Mouse (Mus musculus): ENCODE measurements around the gene Jtb. TPM values are rescaled to one million over a fixed set of nuclear protein-coding genes. Genes with fewer than 3 reads are reported as not detected.

Jtb gene
- 10 to 100 TPM; 24.6 to 27.2 TPM for total RNA-seq (2023)

DNA sequence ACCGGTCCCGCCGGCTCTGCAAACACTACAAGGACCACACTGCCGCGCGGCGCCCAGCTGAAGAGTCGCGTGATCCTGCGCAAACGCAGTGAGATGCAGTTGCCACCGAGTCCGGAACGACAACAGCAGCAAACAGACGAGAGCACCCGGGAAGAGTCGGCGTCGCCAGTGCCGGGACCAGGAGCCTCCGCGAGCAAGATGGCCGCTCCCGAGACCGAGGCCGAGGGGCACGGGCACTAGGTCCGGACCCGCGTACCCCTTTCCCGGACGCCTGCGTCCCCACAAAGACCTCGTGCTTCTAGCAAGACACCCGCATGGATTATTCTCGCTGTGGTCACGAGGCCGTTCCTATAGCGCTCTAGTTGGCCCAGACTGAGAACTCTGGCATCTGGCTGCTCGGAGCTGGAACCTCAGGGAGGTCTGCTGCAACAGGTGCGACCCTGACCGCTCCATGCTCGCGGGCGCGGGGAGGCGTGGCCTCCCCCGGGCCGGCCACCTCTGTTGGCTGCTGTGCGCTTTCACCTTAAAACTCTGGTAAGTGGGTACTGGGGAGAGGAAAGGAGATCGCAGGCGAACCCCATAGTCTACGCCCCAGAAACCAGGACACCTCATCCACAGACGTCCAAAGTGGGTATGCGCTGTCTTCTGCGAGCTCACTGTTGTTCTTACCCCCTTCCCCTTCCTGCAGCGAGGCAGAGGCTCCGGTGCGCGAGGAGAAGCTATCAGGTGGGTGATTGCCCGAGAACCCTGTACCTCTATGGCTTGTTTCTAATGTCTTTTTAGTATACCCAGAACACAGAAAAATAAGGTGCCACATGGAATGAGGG lies at the start of gene Jtb:
Gene Jtb (plus strand): TSS at position 91 of the 827 bp plus-strand sequence.

DNA sequence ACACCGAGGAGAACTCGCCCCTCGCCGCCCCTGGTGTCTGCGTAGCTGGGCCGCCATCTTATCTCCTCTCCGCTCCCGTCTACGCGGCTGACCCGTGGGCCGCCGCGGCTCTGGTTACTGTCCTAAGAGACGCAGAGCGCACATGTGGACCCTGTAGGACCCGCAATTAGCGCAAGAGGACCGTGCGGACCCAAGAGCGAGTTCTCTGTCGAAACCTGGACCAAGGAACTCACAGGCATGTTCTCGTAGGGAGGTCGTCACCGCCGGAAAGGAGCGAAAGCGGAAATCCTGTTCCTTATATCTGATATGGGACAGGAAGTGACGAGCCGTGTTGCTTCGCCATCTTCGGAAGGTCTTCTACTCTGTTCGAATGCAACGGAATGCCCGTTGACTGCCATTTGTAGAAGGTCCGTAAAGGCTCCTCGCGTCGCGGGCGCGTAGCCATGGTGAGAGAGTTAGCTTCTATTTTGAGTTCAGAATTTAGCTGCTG lies 18.0 kb upstream of the Jtb start, which contains the start of the genes Rps27 and Rab13:
Gene Rps27 (minus strand): TSS at position 275 of the 490 bp plus-strand sequence.
Gene Rab13 (plus strand): TSS at position 319 of the 490 bp plus-strand sequence.

DNA sequence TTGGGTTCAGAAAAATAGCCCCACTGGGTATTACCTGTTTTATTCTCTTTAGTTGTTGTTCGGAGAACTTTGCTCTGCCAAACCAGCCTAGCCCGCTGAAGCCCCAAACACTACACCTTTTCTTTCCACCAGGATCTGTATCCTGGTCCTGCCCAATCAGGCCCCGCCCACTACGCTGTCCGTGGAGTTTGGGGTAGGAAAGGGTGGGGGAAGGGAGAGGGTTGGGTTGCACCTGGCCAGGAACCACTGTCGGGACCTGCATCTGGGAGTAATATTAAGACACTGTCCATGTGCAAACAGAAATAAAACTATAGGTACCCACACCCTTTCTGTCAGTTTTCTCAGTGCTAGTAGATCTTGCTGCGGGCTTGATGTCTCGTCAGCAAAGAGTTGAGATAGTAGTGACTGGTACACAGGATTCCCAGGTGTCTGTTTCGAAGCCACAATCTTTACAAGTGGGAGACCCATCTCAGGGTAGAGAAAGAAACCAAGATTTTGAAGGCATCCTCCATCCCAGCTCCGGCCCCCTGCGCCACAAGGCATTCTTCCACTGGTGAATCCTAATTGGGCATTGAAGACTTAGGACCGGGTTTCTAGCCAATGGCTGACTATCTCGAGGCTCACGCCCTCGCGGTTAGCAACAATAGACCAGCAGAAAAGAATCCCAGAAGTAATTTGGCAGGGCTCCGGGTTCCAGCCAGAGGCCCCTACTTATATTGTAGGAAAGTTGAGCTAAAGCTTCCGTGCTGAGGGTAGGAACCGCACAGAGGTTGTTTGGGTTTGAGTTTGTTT lies 11.8 kb downstream of the Jtb start, which contains the start of gene Creb3l4:
Gene Creb3l4 (minus strand): TSS at position 529 of the 792 bp plus-strand sequence.

DNA sequence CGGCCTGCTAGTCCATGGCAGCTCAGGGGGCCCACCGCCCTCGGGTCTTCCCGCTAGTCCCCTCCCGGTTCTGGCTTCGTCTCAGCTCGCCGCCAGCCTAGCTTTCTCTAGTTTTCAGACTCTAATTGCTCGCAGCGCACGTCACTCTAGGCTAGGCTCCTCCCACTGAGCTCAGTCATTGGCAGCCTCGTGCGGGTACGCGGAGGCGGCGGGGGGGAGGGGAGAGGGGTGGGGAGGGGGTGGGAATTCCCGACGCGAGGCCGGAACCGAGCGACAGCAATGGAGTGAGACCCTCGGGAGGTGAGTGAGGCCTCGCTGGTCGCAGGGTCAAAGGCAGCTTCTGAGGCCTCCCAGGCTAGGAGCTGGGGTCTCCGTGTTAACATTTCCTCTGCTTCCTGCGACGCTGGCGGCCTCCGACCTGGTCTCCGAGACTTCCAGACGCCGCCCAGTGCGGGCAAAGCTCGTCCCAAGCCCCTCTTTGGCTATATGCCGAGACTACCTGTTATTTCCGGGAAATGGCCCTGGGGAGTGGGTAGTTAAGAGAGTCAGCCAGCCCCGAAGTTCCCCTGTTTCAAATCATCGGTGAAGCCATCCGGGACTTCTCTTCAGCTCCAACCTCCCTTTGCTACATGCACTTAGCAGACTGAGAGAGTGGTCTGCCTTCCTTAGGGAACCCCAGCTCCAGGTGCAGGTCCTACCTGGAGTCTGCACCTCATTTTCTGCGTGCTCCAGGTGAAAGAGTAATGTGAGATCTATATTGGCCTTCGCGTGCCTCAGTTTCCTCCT lies 16.8 kb downstream of the Jtb start, which contains the start of gene Slc39a1:
Gene Slc39a1 (plus strand): TSS at position 213 of the 786 bp plus-strand sequence.

DNA sequence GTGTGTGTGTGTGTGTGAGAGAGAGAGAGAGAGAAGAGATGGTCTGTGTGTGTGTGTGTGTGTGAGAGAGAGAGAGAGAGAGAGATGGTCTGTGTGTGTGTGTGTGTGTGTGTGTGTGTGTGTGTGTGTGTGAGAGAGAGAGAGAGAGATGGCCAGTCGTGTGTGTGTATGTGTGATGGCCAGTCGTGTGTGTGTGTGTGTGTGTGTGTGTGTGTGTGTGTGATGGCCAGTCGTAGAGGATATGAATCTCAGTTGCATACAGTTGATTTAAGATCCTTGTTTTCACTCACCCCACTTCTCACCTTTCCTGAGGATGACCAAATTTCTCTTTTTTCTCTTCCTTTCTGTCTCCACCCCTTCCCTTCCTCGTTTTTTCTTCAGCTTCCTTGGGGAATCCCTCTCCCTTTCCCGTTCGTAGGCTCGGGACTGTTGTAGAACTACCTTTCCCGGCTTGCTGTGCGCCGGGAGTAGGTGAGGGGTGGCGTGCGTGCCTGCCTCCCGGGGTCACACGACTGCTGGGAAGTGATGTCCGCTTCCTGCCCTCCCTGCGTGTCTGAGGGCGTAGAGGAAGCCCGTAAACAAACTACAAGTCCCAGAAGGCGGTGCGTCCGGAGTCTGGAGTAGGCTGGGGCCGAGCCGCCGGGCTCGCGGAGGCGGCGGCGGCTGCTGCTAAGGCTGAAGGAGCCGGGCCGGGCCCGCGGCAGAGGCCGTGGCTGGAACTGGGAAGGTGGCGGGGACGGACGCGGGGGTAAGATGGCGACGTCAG lies 22.4 kb downstream of the Jtb start, which contains the start of gene Crtc2:
Gene Crtc2 (plus strand): TSS at position 511 of the 766 bp plus-strand sequence.

DNA sequence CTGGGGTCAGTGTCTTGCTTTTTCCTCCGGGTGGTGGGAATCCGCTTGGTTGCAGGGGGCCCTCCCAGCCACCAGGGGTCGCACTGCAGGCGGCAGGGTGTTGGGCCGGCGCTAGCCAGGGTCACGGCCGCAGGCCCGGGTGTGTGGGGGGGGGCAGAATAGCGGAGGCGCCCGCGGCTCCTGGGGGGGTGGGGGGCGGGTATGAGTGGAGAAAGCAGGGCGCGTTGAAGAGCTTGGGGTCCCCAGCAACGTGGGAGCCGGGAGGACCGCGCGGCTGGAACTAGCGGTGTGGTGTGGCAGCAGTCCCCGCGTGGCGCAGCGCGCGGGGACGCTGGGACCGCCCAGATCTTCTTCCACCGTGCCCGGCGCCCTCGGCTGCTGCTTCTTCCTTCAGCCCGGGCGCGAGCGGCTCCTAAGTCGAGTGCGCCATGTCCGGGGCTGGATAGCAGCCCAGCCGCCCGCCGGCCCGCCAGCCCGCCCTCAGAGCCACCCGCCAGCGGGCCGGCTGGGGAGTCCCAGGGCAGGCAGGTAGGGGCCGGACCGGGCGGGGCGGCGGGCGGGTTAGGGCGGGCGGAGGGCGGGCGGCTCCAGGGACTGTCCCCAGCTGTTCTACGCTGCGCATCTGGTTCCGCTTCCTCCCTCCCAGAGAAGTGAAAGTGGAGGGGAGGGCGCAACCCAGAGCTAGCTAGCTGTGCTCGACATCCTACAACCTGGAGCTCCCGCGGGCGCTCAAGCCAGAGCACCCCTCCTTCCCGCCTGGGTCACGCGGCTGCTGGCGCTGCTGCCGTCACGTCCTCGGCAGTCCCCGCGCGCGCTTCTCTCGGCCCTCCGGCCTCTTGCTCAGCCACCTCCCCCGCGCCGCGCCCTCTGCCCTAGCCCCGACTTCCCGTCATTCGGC lies 33.9 kb downstream of the Jtb start, which contains the start of gene Dennd4b:
Gene Dennd4b (plus strand): TSS at position 152 of the 898 bp plus-strand sequence.

Other genes starting within 250 kb of the Jtb start
- gene Hax1, start 232.8 kb upstream of the Jtb start, total RNA-seq (2023) = 10 to 100 TPM; 40.6 to 48.0 TPM
- gene 4933434E20Rik, start 180.0 kb upstream of the Jtb start, total RNA-seq (2023) = 10 to 100 TPM; 47.2 TPM
- 100 to 1,000 TPM; 131 to 133 TPM for gene Ubap2l, start 179.0 kb upstream of the Jtb start, total RNA-seq (2023)
- 100 to 1,000 TPM; 729 to 799 TPM for gene Tpm3, start 158.9 kb upstream of the Jtb start, total RNA-seq (2023)
- gene Nup210l, start 127.5 kb upstream of the Jtb start, total RNA-seq (2023) = 1 to 10 TPM; 1.0 to 1.1 TPM
- 1,000 to 10,000 TPM; 1,754 to 1,801 TPM for gene Rps27, start 17.9 kb upstream of the Jtb start, total RNA-seq (2023)
- 1 to 10 TPM; 3.2 to 3.8 TPM for gene Rab13, start 17.9 kb upstream of the Jtb start, total RNA-seq (2023)
- gene Creb3l4, start 11.9 kb downstream of the Jtb start, total RNA-seq (2023) = not detected
- 10 to 100 TPM; 22.1 to 22.5 TPM for gene Slc39a1, start 16.6 kb downstream of the Jtb start, total RNA-seq (2023)
- gene Crtc2, start 22.6 kb downstream of the Jtb start, total RNA-seq (2023) = 10 to 100 TPM; 62.8 to 67.5 TPM
- gene Dennd4b, start 33.6 kb downstream of the Jtb start, total RNA-seq (2023) = 10 to 100 TPM; 54.4 to 63.2 TPM
- 10 to 100 TPM; 64.9 to 68.2 TPM for gene Gatad2b, start 61.6 kb downstream of the Jtb start, total RNA-seq (2023)
- 1 to 10 TPM; 1.4 to 2.5 TPM for gene Slc27a3, start 158.3 kb downstream of the Jtb start, total RNA-seq (2023)
- gene Ints3, start 202.0 kb downstream of the Jtb start, total RNA-seq (2023) = 10 to 100 TPM; 43.1 to 53.5 TPM
- under 1 TPM; 0.15 to 0.53 TPM for gene Npr1, start 234.3 kb downstream of the Jtb start, total RNA-seq (2023)
- 10 to 100 TPM; 50.7 to 54.7 TPM for gene Ilf2, start 244.5 kb downstream of the Jtb start, total RNA-seq (2023)

Measured in neutrophil, adult 83 days (primary cell).